Mouse (Mus musculus): ENCODE measurements around the gene Gm36079. TPM values are rescaled to one million over a fixed set of nuclear protein-coding genes. Genes with fewer than 3 reads are reported as not detected.
A peak's percentile ranks its signal among the peaks of the same experiment; 100 is the strongest.
"Not testable (repeated sequence)": the region's sequence is repeated elsewhere in the genome, so short reads cannot be mapped to it uniquely, and the experiment has no call there.

The Gm36079 gene
- polyA plus RNA-seq, 1 experiment from 2014 or later, result not detected

DNA sequence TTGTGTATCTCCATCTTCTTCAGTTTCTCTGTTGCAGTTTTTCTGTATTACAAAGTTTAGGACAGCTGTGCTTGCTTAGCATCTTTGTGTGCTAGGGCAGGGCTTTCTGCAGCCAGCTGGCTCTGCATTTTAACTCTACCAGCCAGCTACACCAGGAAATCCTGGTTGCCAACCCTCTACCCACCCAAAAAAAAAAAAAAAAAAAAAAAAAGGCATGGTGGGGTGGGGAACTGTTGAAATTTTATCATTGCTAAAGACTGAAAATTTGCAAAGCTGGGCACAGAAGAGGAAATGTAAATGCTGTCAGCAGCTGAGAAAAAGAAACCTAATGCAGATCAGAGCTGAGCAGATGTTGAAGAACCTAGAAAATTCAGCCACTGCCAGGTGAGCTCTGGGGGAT is 16.7 kb downstream of the Gm36079 start:
- not testable (repeated sequence) for H3K27me3 ChIP-seq (replicated peaks; ENCODE audit: control insufficient read depth, insufficient read depth, low read length); H3K4me3 ChIP-seq (ENCODE audit: low read depth, low read length); DNase-seq (ENCODE audit: low spot score); H3K9me3 ChIP-seq (ENCODE audit: control insufficient read depth, low read length); H3K4me2 ChIP-seq (ENCODE audit: low read length); H3K27ac ChIP-seq (ENCODE audit: low read depth); H3K9ac ChIP-seq (ENCODE audit: low read length); ATAC-seq (replicated peaks; ENCODE audit: low FRiP score, low TSS enrichment, low read depth); H3K4me1 ChIP-seq (replicated peaks; ENCODE audit: control insufficient read depth, insufficient read depth, low read length); H3K36me3 ChIP-seq (ENCODE audit: control insufficient read depth, insufficient read depth, low read length)

GRCm38 (mm10) chr13:119999215-119999614 is 27.6 kb downstream of the Gm36079 start:
- not testable (repeated sequence) for H3K27me3 ChIP-seq (replicated peaks; ENCODE audit: control insufficient read depth, insufficient read depth, low read length); DNase-seq (ENCODE audit: low spot score); H3K27ac ChIP-seq (ENCODE audit: low read depth); H3K9ac ChIP-seq (ENCODE audit: low read length); H3K4me2 ChIP-seq (ENCODE audit: low read length); H3K9me3 ChIP-seq (ENCODE audit: control insufficient read depth, low read length); H3K36me3 ChIP-seq (ENCODE audit: control insufficient read depth, insufficient read depth, low read length); H3K4me3 ChIP-seq (ENCODE audit: low read depth, low read length); ATAC-seq (replicated peaks; ENCODE audit: low FRiP score, low TSS enrichment, low read depth); H3K4me1 ChIP-seq (replicated peaks; ENCODE audit: control insufficient read depth, insufficient read depth, low read length)
- WGBS, result no CpG with 5 or more reads among the region's 4 CpGs

- no CpG with 5 or more reads among the region's 22 CpGs for WGBS
- H3K4me1 ChIP-seq (replicated peaks; ENCODE audit: control insufficient read depth, insufficient read depth, low read length); H3K9ac ChIP-seq (ENCODE audit: low read length); H3K9me3 ChIP-seq (ENCODE audit: control insufficient read depth, low read length); H3K27ac ChIP-seq (ENCODE audit: low read depth); H3K4me3 ChIP-seq (ENCODE audit: low read depth, low read length); H3K36me3 ChIP-seq (ENCODE audit: control insufficient read depth, insufficient read depth, low read length); H3K4me2 ChIP-seq (ENCODE audit: low read length); H3K27me3 ChIP-seq (replicated peaks; ENCODE audit: control insufficient read depth, insufficient read depth, low read length); DNase-seq (ENCODE audit: low spot score): not testable (repeated sequence)
- 0 out of 2 replicates have a peak, but pooled peaks have one; percentile 55 for ATAC-seq (replicated peaks; ENCODE audit: low FRiP score, low TSS enrichment, low read depth)
Observed at GRCm38 (mm10) chr13:119998442-119999086, 28.2 kb downstream of the Gm36079 start.

DNA sequence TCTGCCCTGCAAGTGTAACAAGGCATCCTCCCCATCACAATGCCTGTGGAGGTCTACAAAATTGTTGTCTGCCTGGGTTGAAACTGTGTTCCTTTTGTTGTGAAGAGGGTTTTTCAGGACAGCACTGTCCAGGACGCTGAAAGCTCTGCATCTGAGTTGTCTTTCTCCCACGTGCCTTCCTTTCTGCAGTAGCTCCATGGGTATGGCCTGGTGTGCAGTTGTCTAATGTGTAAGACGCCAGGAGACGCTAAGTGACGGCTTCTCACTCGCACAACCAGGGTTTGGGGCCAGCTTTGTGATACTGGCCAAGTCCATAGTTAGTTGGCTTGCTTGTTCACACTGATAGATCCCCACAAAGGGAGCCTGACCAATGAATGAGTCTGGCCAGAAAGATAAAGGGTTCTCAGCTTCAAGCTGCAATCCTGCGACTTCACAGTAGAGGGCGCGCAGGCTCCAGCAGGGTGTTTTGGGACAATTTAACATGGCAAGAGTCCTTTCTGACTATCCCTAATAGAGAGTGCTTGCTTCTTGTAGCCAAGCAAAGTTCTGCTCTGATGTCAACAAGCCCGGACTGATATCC is 34.8 kb downstream of the Gm36079 start:
- not testable (repeated sequence) for H3K4me1 ChIP-seq (replicated peaks; ENCODE audit: control insufficient read depth, insufficient read depth, low read length); H3K36me3 ChIP-seq (ENCODE audit: control insufficient read depth, insufficient read depth, low read length); H3K9ac ChIP-seq (ENCODE audit: low read length); DNase-seq (ENCODE audit: low spot score); H3K27me3 ChIP-seq (replicated peaks; ENCODE audit: control insufficient read depth, insufficient read depth, low read length); ATAC-seq (replicated peaks; ENCODE audit: low FRiP score, low TSS enrichment, low read depth); H3K4me3 ChIP-seq (ENCODE audit: low read depth, low read length); H3K4me2 ChIP-seq (ENCODE audit: low read length); H3K9me3 ChIP-seq (ENCODE audit: control insufficient read depth, low read length); H3K27ac ChIP-seq (ENCODE audit: low read depth)
- WGBS, result no CpG with 5 or more reads among the region's 10 CpGs

DNA sequence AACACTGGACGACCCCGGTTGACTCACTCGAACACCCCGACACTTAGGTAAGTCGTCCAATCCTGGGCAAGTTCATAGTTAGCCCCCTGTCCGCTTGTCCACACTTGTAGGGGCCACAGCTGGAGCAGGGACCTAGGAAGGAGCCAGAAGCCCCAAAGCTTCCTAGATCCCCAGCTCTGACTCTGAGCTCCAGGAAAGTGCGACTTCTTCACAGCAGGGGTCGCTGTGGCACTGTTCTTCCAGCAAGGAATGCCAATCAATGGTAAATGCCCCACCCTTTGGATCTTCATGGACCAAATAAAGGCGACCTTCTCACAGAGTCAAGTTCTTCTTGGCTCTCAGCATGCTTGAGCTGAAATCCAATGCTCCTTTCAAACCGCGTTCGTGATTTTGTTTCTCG is 35.5 kb downstream of the Gm36079 start:
- H3K4me3 ChIP-seq (ENCODE audit: low read depth, low read length); H3K4me2 ChIP-seq (ENCODE audit: low read length); H3K27ac ChIP-seq (ENCODE audit: low read depth); H3K27me3 ChIP-seq (replicated peaks; ENCODE audit: control insufficient read depth, insufficient read depth, low read length); DNase-seq (ENCODE audit: low spot score); H3K36me3 ChIP-seq (ENCODE audit: control insufficient read depth, insufficient read depth, low read length); H3K4me1 ChIP-seq (replicated peaks; ENCODE audit: control insufficient read depth, insufficient read depth, low read length); H3K9ac ChIP-seq (ENCODE audit: low read length); H3K9me3 ChIP-seq (ENCODE audit: control insufficient read depth, low read length); ATAC-seq (replicated peaks; ENCODE audit: low FRiP score, low TSS enrichment, low read depth): not testable (repeated sequence)
- no CpG with 5 or more reads among the region's 13 CpGs for WGBS

Other genes with a start within 250 kb of the Gm36079 start
- 35.6 and 39.5 TPM in 2 replicates for gene Zfp131, start 236.1 kb downstream of the Gm36079 start, polyA plus RNA-seq (2014; fragmentation: Nextera tagmentation; extraction: Ambion mirVana)
- not detected in 2 replicates for gene AF067063, start 196.8 kb downstream of the Gm36079 start, polyA plus RNA-seq (2014; fragmentation: Nextera tagmentation; extraction: Ambion mirVana)
- gene D13Ertd608e, start 191.0 kb downstream of the Gm36079 start, polyA plus RNA-seq (2014; fragmentation: Nextera tagmentation; extraction: Ambion mirVana), result not detected in 2 replicates
- not detected in 2 replicates for gene Tcstv1, start 132.2 kb downstream of the Gm36079 start, polyA plus RNA-seq (2014; fragmentation: Nextera tagmentation; extraction: Ambion mirVana)
- not detected in 2 replicates for gene Gm21761, start 97.7 kb downstream of the Gm36079 start, polyA plus RNA-seq (2014; fragmentation: Nextera tagmentation; extraction: Ambion mirVana)
- gene B020031M17Rik, start 76.2 kb downstream of the Gm36079 start, polyA plus RNA-seq (2014; fragmentation: Nextera tagmentation; extraction: Ambion mirVana), result not detected in 2 replicates
- not detected in 2 replicates for gene Gm21188, start 25.2 kb upstream of the Gm36079 start, polyA plus RNA-seq (2014; fragmentation: Nextera tagmentation; extraction: Ambion mirVana)
- not detected in 2 replicates for gene Gm20767, start 113.2 kb upstream of the Gm36079 start, polyA plus RNA-seq (2014; fragmentation: Nextera tagmentation; extraction: Ambion mirVana)
- not detected in 2 replicates for gene Gm21818, start 145.4 kb upstream of the Gm36079 start, polyA plus RNA-seq (2014; fragmentation: Nextera tagmentation; extraction: Ambion mirVana)
- not detected in 2 replicates for gene Gm21762, start 188.9 kb upstream of the Gm36079 start, polyA plus RNA-seq (2014; fragmentation: Nextera tagmentation; extraction: Ambion mirVana)
- gene Gm21731, start 212.1 kb upstream of the Gm36079 start, polyA plus RNA-seq (2014; fragmentation: Nextera tagmentation; extraction: Ambion mirVana), result not detected in 2 replicates
- not detected in 2 replicates for gene AF067061, start 236.1 kb upstream of the Gm36079 start, polyA plus RNA-seq (2014; fragmentation: Nextera tagmentation; extraction: Ambion mirVana)

All from intestine, embryonic 14.5 days (tissue).